Mouse (Mus musculus) ES-Bruce4 (cell line): ENCODE measurements at regions not wholly inside any gene's neighbourhood (a gene's known extent, or its start where the extent isn't known, plus 50 kb on each side); places are given as distances from the start of the nearest gene placed in this dataset.

ENCODE experiments used
- CTCF ChIP-seq: IDR thresholded peaks from one replicate; pipeline ENCODE4 v1.8.1; 2011; ENCODE audit warnings: low read depth, low read length
- EP300 ChIP-seq: IDR thresholded peaks from 2 replicates; pipeline ENCODE4 v1.6.1; 2011; ENCODE audit warnings: low read depth, low read length; ENCODE audit not compliant: insufficient read depth
- POLR2A ChIP-seq: IDR thresholded peaks from one replicate; pipeline ENCODE4 v1.8.1; 2011; ENCODE audit warnings: low read length; ENCODE audit not compliant: insufficient read depth

- TF ChIP-seq POLR2A: peak; percentile 11
- no peak for TF ChIP-seq CTCF
- TF ChIP-seq EP300: no peak
Measured at GRCm38 (mm10) chr3:101161421-101161940, 51.4 kb upstream of the Ptgfrn start.
